Mouse (Mus musculus) stomach, embryonic 16.5 days (tissue): Measurements from ENCODE around the gene Nmnat3. TPM values are rescaled to one million over a fixed set of nuclear protein-coding genes. Genes with fewer than 3 reads are reported as not detected.

Experiments
- ATAC-seq: fragments of 200-750 bp; cut with Nextera tagmentation; 2 replicates; pipeline ENCODE4 v1.8.0; 2017; ENCODE audit warnings: moderate number of reproducible peaks, moderate TSS enrichment; ENCODE audit not compliant: insufficient read depth, low FRiP score
- H3K27ac ChIP-seq: fragments of 300-500 bp; sonication (generic); 2 replicates; pipeline ENCODE4 v1.5.1; 2014; ENCODE audit warnings: low read length
- H3K27me3 ChIP-seq: fragments of 300-500 bp; sonication (generic); 2 replicates; pipeline ENCODE4 v1.6.1; 2014; ENCODE audit warnings: low read length, control low read depth, mixed read lengths; ENCODE audit not compliant: control insufficient read depth, insufficient read depth
- H3K36me3 ChIP-seq: fragments of 300-500 bp; sonication (generic); 2 replicates; pipeline ENCODE4 v1.6.1; 2014; ENCODE audit warnings: low read length; ENCODE audit not compliant: control insufficient read depth, insufficient read depth
- H3K4me1 ChIP-seq: fragments of 300-500 bp; sonication (generic); 2 replicates; pipeline ENCODE4 v1.6.1; 2014; ENCODE audit warnings: low read length, control low read depth, mixed read lengths; ENCODE audit not compliant: control insufficient read depth, insufficient read depth
- H3K4me2 ChIP-seq: fragments of 300-500 bp; sonication (generic); 2 replicates; pipeline ENCODE4 v1.6.1; 2014; ENCODE audit warnings: low read depth, low read length, mixed read lengths
- H3K4me3 ChIP-seq: fragments of 300-500 bp; sonication (generic); replicated peaks from 2 replicates; pipeline ENCODE4 v1.5.1; 2014; ENCODE audit warnings: mild to moderate bottlenecking, low read length
- H3K9ac ChIP-seq: fragments of 300-500 bp; sonication (generic); 2 replicates; pipeline ENCODE4 v1.6.1; 2014; ENCODE audit warnings: low read length
- H3K9me3 ChIP-seq: fragments of 300-500 bp; sonication (generic); replicated peaks from 2 replicates; pipeline ENCODE4 v1.6.1; 2016; ENCODE audit warnings: low read length, control low read depth; ENCODE audit not compliant: control insufficient read depth
- WGBS: fragments of 180-500 bp; shearing (Covaris S2); extraction: QIAGEN DNeasy Blood & Tissue Kit; methylation state at CpG from one replicate; pipeline ENCODE4 v1.1.7; 2014; 5-methylcytosine and 5-hydroxymethylcytosine counted together
- polyA plus RNA-seq: library from polyadenylated mRNA; unstranded; fragments of >200 nt; fragmentation: Nextera tagmentation; extraction: Ambion mirVana; gene quantifications from 2 replicates; pipeline ENCODE4 v1.2.1, GENCODE M21; 2015

The Nmnat3 gene
- polyA plus RNA-seq, 1 experiment from 2014 or later: 10.2 TPM

DNA sequence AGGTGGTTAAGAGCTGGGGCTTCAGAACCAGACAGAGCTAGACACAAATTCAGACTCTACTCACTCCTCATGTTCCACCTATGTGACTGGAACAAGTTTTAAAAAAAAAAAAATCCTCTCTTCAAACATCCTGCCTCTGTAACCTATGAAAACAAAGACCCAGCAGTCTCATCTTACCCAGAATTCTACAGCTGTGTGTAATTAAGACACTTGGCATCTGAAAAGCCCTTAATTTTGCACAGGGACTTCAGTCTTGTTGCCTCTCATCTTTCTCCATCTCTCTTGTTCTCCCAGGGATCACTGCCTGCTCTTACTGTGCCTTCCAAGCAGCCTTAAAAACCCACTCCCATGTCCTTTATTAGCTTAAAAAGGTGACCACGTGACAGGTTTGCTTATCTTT, 133.4 kb downstream of the Nmnat3 start:
- H3K9ac ChIP-seq: no peak overlapping the region
- ATAC-seq: no peak
- WGBS: 52% methylated on average over 1 of the region's 1 CpGs

DNA sequence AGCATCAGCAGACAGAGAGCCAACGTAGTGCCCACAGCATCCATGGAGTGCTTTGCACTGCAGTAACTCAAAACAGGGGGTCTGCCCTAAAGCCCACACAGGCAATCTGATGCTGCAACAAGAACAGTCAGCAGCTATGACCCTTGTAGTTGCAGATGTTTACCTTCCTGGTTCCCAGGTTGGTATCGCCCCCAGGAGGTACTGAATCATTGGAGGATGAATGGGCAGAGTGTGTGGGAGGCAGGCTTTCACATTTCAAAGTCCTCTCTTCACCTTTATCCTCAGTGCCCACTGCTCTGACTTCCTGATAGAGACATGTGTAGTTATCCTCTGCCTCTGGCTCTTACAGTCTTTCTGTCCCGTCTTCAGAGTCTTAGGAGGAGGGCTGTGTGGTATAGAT, 134.7 kb downstream of the Nmnat3 start:
- no peak overlapping the region for H3K27ac ChIP-seq
- no peak for ATAC-seq

More for the DNA sequence above, 133.4 kb downstream of the Nmnat3 start:
- no peaks in the 10 kb centered on the region for H3K36me3 ChIP-seq
- no peaks in the 10 kb centered on the region; the same call in 1 of the 2 replicates for H3K9me3 ChIP-seq
- H3K27me3 ChIP-seq: no peaks in the 10 kb centered on the region
- no peak overlapping the region for H3K4me3 ChIP-seq
- no peak overlapping the region for H3K27ac ChIP-seq
- H3K4me1 ChIP-seq: peaks cover 5% of the 10 kb centered on the region; the same call in 1 of the 2 replicates
- no peak overlapping the region for H3K4me2 ChIP-seq

DNA sequence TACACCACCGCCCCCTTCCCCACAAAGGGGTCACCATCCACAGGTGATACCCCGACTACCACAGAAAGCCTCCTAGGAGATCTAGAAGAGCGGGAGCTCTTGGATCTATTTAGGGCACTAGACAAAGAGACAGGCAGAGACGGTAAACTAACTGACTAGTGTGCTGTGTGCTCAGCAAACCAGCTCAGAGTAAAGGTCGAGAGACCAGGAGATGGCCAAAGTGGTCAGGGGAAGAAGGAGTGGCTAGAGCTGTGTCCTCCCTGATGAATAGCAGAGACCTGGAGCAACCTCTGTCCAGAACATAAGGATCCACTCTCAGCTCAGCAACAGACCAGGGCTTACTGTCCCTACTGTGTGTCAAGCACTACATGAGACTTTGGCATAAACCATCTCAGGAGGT, 135.4 kb downstream of the Nmnat3 start, which contains the start of gene Rbp1:
Gene Rbp1 (plus strand): TSS at position 306 of the 400 bp plus-strand sequence.
- Histone ChIP-seq H3K36me3 (no peaks in the 10 kb centered on the region), H3K4me3 (no peak within 1 kb of the TSS), H3K9ac (no peak within 1 kb of the TSS), H3K27ac (no peak within 1 kb of the TSS), H3K4me2 (no peak within 1 kb of the TSS), H3K4me1 (peaks cover 22% of the 10 kb centered on the region; the same call in 1 of the 2 replicates), H3K9me3 (no peaks in the 10 kb centered on the region), H3K27me3 (no peaks in the 10 kb centered on the region)
- no peak for ATAC-seq
- WGBS: 60% methylated on average over 5 of the region's 5 CpGs

More for the DNA sequence above, 134.7 kb downstream of the Nmnat3 start:
- Histone ChIP-seq H3K9me3 (no peaks in the 10 kb centered on the region; the same call in 1 of the 2 replicates), H3K4me2 (no peak overlapping the region), H3K9ac (no peak overlapping the region), H3K4me1 (peaks cover 16% of the 10 kb centered on the region; the same call in 1 of the 2 replicates), H3K36me3 (no peaks in the 10 kb centered on the region), H3K27me3 (no peaks in the 10 kb centered on the region), H3K4me3 (no peak overlapping the region)
- WGBS: 52% methylated on average over 3 of the region's 3 CpGs

DNA sequence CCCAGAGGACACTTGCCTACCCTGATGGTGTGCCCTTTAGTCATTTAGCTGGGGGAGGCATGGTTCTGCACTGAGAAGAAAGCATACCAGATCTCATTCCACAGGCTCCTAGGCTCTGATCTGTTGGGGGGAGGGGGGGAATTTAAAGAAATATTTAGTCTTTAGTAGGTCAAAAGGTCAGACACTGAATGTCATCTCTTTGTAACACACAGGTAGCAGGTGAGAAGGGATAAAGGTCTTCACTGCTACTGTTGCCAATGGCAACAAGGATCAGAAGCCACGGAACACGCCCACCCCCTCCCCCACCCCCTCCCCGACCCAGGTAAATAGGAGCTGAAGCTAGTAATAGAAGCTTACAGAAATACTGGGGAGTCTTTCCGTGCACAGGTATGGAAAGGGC, 136.5 kb downstream of the Nmnat3 start:
- Histone ChIP-seq H3K36me3 (no peaks in the 10 kb centered on the region), H3K4me3 (no peak overlapping the region), H3K27me3 (no peaks in the 10 kb centered on the region), H3K9me3 (no peaks in the 10 kb centered on the region), H3K27ac (no peak overlapping the region), H3K4me2 (0 out of 2 replicates have a peak overlapping the region, but pooled peaks have one; percentile 81), H3K9ac (no peak overlapping the region), H3K4me1 (peaks cover 30% of the 10 kb centered on the region)
- ATAC-seq: no peak
- WGBS: 20% methylated on average over 4 of the region's 4 CpGs

DNA sequence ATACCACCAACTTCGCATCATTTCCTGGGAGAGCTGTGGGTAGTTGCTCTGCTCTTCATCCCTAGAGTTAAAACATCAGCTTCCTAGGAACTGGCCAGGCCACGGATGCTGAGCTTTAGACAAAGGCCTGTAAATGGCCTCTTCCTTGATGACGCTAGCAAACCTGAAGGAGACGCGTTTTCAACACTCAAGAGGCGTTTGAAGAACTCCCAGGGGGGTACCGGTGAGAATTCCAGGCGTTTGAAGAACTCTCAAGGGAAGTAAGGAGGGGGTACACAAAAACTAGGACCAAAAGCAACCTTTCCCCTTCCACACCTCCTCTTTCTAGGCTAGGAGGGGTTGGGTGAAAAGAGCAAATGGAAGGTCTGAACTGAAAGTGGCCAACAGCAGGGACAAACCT, 137.1 kb downstream of the Nmnat3 start:
- Histone ChIP-seq H3K27me3 (no peaks in the 10 kb centered on the region), H3K9ac (peak overlapping the region; percentile 82; the same call in 1 of the 2 replicates), H3K4me2 (peak overlapping the region; percentile 81), H3K27ac (peak overlapping the region; percentile 25; the same call in 1 of the 2 replicates), H3K9me3 (no peaks in the 10 kb centered on the region), H3K4me3 (peak overlapping the region; percentile 62), H3K4me1 (peaks cover 36% of the 10 kb centered on the region), H3K36me3 (no peaks in the 10 kb centered on the region)
- WGBS: 5% methylated on average over 8 of the region's 8 CpGs
- no peak for ATAC-seq

DNA sequence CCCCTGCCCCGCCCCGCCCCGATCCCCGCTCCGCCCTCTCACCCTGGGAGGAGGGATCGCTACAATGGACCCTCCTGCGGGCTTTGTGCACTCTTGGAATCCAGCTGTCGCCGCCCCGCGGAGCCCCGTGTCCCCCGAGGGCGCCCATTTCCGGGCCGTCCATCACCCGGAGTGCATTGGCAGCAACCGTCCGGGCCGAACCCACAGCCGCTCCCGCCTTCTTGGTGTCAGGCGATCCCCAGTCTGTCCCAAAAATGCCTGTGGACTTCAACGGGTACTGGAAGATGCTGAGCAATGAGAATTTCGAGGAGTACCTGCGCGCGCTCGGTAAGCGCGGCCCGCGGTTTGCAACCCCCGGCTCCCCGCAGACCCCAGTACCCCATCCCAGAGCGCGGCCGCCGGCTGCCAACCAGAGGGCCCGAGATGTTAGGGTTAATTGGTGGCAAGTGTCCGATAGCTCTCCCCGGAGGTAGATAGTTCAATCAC, 137.5 kb downstream of the Nmnat3 start:
- peak overlapping the region; percentile 81 for H3K4me2 ChIP-seq
- H3K4me1 ChIP-seq: peaks cover 41% of the 10 kb centered on the region
- H3K9me3 ChIP-seq: no peaks in the 10 kb centered on the region
- peak; percentile 78 for ATAC-seq
- H3K36me3 ChIP-seq: no peaks in the 10 kb centered on the region
- peak overlapping the region; percentile 62 for H3K4me3 ChIP-seq
- WGBS: 1% methylated on average over 41 of the region's 42 CpGs
- peak overlapping the region; percentile 43; the same call in 1 of the 2 replicates for H3K27ac ChIP-seq
- H3K27me3 ChIP-seq: no peaks in the 10 kb centered on the region
- H3K9ac ChIP-seq: peak overlapping the region; percentile 82

DNA sequence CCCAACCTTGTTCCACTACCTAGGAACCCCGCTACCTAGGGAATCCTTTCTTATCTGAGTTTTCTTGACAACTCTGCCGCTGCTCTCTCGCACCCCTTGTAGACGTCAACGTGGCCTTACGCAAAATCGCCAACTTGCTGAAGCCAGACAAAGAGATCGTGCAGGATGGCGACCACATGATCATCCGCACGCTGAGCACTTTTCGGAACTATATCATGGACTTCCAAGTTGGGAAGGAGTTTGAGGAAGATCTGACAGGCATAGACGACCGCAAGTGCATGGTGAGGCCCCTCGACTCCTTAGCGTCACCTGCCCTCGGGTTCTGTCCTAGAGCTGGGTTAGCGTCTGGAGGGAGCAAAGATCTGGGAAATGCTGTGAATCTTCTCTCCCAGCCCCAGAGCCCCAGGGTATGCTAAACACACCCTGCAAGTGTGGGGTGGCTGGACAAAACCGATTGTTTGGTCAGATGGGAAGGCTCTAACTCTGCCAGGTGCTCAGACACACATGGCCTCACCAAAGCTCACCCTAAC, 138.2 kb downstream of the Nmnat3 start:
- Histone ChIP-seq H3K9ac (peak overlapping the region; percentile 82), H3K4me3 (peak overlapping the region; percentile 62), H3K4me2 (peak overlapping the region; percentile 81), H3K36me3 (no peaks in the 10 kb centered on the region), H3K9me3 (no peaks in the 10 kb centered on the region), H3K27me3 (no peaks in the 10 kb centered on the region), H3K27ac (peak overlapping the region; percentile 66), H3K4me1 (peaks cover 46% of the 10 kb centered on the region)
- ATAC-seq: no peak
- WGBS: 9% methylated on average over 19 of the region's 19 CpGs

DNA sequence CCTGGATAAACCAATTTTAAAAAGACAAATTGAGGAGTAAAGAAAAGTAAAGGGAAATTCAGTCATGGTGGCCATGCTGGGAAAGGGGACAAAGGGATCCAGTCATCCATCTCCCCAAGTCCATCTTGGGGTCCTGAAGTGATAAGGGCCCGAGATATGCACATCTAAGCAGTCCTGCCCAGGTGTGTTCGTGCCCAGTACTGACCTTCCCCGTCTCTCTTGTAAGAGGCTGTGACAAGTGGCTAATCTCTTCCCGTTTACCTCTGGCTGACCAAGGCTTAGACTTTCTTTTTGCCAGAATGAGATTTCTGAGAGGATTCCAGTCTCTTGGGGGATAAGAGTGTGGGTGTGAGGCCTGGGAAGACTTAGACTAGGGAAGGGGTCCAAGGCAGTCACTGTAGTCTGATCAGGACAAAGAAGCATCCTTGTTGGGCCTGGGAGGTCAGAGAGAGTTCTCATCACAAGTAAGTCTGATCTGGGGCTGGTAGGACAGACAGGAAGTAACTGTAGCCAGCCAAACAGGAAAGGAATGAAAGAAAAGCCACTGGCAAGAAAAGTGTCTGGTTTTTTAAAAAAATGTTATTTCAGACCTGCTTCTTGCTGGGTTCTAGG, 140.8 kb downstream of the Nmnat3 start:
- H3K4me3 ChIP-seq: no peak overlapping the region
- H3K4me1 ChIP-seq: peaks cover 60% of the 10 kb centered on the region
- H3K36me3 ChIP-seq: no peaks in the 10 kb centered on the region
- no peak overlapping the region; the same call in 1 of the 2 replicates for H3K4me2 ChIP-seq
- H3K9ac ChIP-seq: no peak overlapping the region
- H3K27me3 ChIP-seq: no peaks in the 10 kb centered on the region
- ATAC-seq: no peak
- H3K27ac ChIP-seq: peak overlapping the region; percentile 17; the same call in 1 of the 2 replicates
- H3K9me3 ChIP-seq: no peaks in the 10 kb centered on the region
- 54% methylated on average over 4 of the region's 4 CpGs for WGBS

DNA sequence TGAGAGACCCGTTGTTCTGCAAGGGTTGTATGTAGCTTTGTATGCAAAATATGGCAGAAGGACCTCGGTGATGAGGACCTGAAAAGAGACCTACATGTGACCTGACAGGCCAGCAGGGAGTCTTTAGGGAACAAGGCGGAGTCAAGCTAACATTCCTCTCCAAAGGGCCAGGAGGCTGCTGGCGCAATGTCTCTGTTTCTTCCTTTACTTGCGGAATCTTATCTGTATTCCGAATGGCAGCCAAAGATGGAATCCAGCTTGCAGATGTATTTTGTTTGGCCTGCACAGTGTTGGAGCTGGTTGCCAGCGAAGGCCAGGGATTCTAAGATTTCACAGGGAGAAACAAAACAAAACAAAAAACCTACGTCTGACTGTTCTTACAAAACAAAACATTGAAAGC, 141.5 kb downstream of the Nmnat3 start:
- peaks cover 67% of the 10 kb centered on the region for H3K4me1 ChIP-seq
- peak overlapping the region; percentile 10; the same call in 1 of the 2 replicates for H3K4me2 ChIP-seq
- peak overlapping the region; percentile 17; the same call in 1 of the 2 replicates for H3K9ac ChIP-seq
- no peaks in the 10 kb centered on the region for H3K27me3 ChIP-seq
- 42% methylated on average over 8 of the region's 8 CpGs for WGBS
- H3K4me3 ChIP-seq: no peak overlapping the region
- no peak for ATAC-seq
- no peaks in the 10 kb centered on the region for H3K36me3 ChIP-seq
- peak overlapping the region; percentile 90; the same call in 1 of the 2 replicates for H3K27ac ChIP-seq
- no peaks in the 10 kb centered on the region for H3K9me3 ChIP-seq
